Mouse (Mus musculus): ENCODE data around the gene Pkp1. TPM values are rescaled to one million over a fixed set of nuclear protein-coding genes. Genes with fewer than 3 reads are reported as not detected.

The Pkp1 gene
- polyA plus RNA-seq, 1 experiment from 2014 or later = 0.04 TPM

DNA sequence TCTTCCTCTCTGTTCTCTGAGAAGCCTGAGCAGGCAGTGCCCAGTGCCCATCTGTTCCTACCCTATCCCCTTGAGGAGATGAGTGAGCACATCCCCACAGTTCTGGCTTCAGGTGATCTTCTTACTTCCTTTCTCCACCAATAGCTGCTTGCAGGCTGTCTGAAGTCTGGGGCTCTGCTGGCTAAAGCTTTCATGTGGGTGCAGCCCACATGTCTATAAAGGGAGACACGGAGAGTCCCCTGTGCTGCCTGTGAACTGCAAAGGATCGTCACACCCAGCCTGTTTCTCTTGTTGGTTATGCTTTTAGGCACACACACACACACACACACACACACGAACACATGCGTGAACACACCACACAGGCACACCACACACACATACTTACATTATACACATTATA, 46.0 kb downstream of the Pkp1 start:
- no peak for ATAC-seq (ENCODE audit: insufficient number of reproducible peaks, low FRiP score)
- Histone ChIP-seq H3K27me3 (replicated peaks) (peaks cover 19% of the 10 kb centered on the region), H3K27ac (ENCODE audit: poor library complexity, severe bottlenecking) (no peak overlapping the region), H3K9me3 (replicated peaks) (no peaks in the 10 kb centered on the region), H3K4me3 (no peak overlapping the region), H3K36me3 (no peaks in the 10 kb centered on the region), H3K9ac (no peak overlapping the region), H3K4me2 (no peak overlapping the region), H3K4me1 (replicated peaks) (no peaks in the 10 kb centered on the region)
- 81% methylated on average over 4 of the region's 4 CpGs for WGBS

DNA sequence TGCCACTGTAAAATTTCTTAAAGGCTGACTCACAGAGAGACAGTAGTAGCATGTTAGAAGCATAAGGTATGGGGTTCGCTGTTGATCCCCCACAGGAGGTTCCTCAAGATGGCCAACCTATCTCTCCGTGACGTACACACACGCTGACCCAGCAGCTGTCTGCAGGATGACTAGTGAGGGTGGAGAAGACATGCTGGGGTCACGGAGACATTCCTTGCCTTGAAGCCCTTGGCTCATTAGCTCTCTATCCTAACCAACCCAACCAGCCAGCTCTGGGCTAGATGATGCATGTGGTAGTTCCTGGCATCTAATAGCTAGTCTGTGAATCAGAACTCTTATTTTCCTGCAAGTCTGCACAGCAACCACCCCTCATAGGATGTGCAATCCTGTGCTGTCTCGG, 50.4 kb downstream of the Pkp1 start:
- 79% methylated on average over 6 of the region's 6 CpGs for WGBS
- no peak overlapping the region for H3K27ac ChIP-seq (ENCODE audit: poor library complexity, severe bottlenecking)

DNA sequence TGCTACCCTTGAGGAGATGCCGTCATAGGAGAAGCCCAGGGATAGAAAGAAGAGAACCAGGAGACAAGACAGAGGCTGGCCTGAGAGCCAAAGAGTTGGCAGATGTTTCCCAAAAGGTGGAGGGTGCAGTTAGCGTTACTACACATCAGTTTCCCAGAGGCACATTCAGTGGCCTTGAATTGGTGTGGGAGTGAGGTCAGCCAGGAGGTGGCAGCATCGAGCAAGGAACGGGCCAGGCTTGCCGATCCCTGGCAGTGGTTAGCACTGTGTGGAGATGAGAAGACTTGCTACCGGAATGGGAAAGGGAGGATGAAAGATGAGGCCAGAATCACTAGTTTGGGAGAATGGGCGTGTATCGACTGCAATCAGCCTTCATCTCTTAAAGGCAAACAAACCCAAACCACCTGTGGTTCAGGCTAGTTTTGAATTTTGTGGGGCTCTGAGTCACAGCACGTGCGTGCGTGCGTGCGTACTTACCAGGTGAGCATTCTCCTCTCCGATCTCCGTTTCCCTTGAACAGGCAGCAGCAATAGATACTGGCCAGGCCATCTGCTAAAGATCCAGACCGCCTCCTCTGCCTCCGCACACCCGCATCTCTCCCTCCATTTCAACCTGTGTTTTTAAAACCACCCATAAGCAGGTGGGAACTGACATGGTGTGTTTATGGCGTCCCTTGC, 53.4 kb downstream of the Pkp1 start:
- Histone ChIP-seq H3K27me3 (replicated peaks) (peaks cover 14% of the 10 kb centered on the region), H3K4me1 (replicated peaks) (peaks cover 31% of the 10 kb centered on the region), H3K4me2 (no peak overlapping the region), H3K9ac (no peak overlapping the region), H3K9me3 (replicated peaks) (no peaks in the 10 kb centered on the region), H3K27ac (ENCODE audit: poor library complexity, severe bottlenecking) (no peak overlapping the region), H3K4me3 (no peak overlapping the region), H3K36me3 (no peaks in the 10 kb centered on the region)
- WGBS = 48% methylated on average over 19 of the region's 19 CpGs
- ATAC-seq (ENCODE audit: insufficient number of reproducible peaks, low FRiP score) = peak; percentile 55; the same call in 1 of the 2 replicates

More for the DNA sequence above, 50.4 kb downstream of the Pkp1 start:
- no peak overlapping the region for H3K9ac ChIP-seq
- H3K9me3 ChIP-seq (replicated peaks) = no peaks in the 10 kb centered on the region
- no peaks in the 10 kb centered on the region for H3K36me3 ChIP-seq
- no peak overlapping the region for H3K4me2 ChIP-seq
- H3K4me1 ChIP-seq (replicated peaks) = peaks cover 4% of the 10 kb centered on the region; the same call in 1 of the 2 replicates
- H3K4me3 ChIP-seq = no peak overlapping the region
- H3K27me3 ChIP-seq (replicated peaks) = peaks cover 23% of the 10 kb centered on the region
- no peak for ATAC-seq (ENCODE audit: insufficient number of reproducible peaks, low FRiP score)

DNA sequence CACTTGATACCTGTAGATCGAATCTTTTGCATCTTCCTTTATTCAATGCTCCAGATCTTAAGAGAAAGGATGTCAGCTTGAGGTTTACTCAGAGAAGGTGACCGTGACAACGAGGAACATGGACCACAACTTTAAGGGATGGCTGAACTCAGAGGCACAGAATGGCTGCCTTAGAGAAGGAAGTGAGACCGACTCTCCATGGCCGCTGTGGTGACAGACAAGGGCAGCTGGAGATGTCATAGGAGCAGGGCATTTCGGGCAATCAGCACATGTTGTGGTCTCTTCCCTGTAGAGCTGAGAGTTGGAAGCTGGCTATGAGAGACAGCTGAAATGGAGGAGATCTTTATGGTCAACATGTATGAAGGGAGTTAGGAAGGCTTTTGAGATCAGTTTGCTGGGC, 54.2 kb downstream of the Pkp1 start:
- Histone ChIP-seq H3K9me3 (replicated peaks) (no peaks in the 10 kb centered on the region), H3K4me1 (replicated peaks) (peaks cover 31% of the 10 kb centered on the region), H3K4me3 (no peak overlapping the region), H3K9ac (no peak overlapping the region), H3K27me3 (replicated peaks) (peaks cover 13% of the 10 kb centered on the region), H3K27ac (ENCODE audit: poor library complexity, severe bottlenecking) (no peak overlapping the region), H3K36me3 (no peaks in the 10 kb centered on the region), H3K4me2 (no peak overlapping the region)
- 79% methylated on average over 6 of the region's 6 CpGs for WGBS
- ATAC-seq (ENCODE audit: insufficient number of reproducible peaks, low FRiP score) = no peak

DNA sequence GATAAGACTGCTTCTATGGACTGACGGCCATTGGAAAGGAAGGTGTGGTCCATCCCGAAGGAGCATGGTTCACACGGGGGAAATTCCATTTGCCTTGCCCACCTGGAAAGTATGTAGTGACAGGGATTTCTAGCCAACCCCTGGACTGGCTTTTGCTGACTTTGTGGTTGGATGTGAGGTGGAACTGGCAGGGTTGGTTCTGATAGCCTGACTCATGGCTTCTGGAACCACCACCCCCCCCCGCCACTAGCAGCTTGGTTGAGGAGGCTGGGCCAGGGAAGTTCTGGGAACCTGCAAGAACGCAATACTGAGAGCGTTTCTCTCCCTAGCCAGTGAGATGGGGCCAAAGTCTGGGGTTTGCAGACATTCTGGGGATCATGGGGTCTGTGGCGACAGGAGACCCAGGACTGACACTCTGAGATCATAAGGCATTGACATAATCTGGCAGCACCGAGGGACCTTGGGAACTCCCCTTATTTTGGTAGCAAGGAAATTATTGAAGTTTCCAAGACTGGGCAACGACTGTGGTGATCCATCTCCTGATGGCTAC, 55.1 kb downstream of the Pkp1 start:
- H3K4me3 ChIP-seq = no peak overlapping the region
- no peak overlapping the region for H3K9ac ChIP-seq
- no peaks in the 10 kb centered on the region for H3K9me3 ChIP-seq (replicated peaks)
- WGBS = 65% methylated on average over 9 of the region's 9 CpGs
- peaks cover 31% of the 10 kb centered on the region for H3K4me1 ChIP-seq (replicated peaks)
- no peak for ATAC-seq (ENCODE audit: insufficient number of reproducible peaks, low FRiP score)
- no peak overlapping the region for H3K27ac ChIP-seq (ENCODE audit: poor library complexity, severe bottlenecking)
- no peaks in the 10 kb centered on the region for H3K36me3 ChIP-seq
- no peak overlapping the region for H3K4me2 ChIP-seq
- peaks cover 13% of the 10 kb centered on the region for H3K27me3 ChIP-seq (replicated peaks)

DNA sequence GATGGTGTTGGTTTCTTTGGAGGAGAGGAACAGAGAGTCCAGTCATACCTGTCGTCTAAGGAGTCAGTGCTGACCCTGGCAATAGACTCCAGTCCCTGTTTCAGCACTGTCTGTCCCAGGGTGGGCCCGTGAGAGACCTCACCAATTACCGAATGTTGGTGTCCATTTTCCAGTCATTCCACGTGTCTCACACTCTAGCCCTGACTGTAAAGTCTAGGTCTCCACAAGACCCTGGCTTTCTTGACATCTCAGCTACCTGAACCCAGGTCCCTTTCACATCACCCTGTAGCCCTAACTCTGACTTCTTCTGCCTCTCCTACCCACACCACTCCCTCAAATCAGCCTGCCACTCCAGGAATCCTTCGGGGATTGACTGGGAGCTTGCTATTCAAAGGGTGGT, 56.4 kb downstream of the Pkp1 start:
- Histone ChIP-seq H3K9ac (no peak overlapping the region), H3K9me3 (replicated peaks) (no peaks in the 10 kb centered on the region), H3K4me1 (replicated peaks) (peaks cover 31% of the 10 kb centered on the region), H3K27me3 (replicated peaks) (peaks cover 13% of the 10 kb centered on the region), H3K4me3 (no peak overlapping the region), H3K4me2 (no peak overlapping the region), H3K36me3 (no peaks in the 10 kb centered on the region), H3K27ac (ENCODE audit: poor library complexity, severe bottlenecking) (peak overlapping the region; percentile 67)
- WGBS = 73% methylated on average over 5 of the region's 5 CpGs
- ATAC-seq (ENCODE audit: insufficient number of reproducible peaks, low FRiP score) = no peak

DNA sequence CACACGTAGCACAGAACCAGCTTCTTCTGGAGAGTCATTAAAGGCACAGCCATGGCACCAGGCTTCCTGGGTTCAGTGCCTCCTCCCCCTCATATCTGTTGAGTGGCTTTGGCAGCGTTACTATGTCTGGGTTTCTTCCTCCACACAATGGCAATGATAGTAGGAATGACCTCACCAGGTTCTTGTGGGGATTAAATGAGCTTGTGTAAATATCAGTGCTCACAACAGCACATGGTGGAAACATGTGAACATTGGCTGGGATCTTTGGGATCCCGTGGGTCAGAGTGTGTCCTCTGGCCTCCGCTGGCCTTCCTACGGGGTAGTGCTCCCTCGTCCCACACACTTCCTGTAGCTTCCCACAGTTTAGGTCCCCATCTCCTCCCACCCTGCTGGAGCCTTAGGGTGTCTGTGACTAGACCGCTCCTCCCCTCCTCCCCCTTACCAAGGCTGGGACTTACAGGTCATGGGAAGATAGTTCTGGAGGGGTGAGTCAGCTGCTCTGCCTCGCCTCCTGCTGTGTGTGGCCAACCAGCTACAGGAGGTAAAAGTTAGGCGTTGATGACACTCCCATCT, 56.9 kb downstream of the Pkp1 start:
- ATAC-seq (ENCODE audit: insufficient number of reproducible peaks, low FRiP score) = peak; percentile 65
- no peak overlapping the region for H3K4me2 ChIP-seq

DNA sequence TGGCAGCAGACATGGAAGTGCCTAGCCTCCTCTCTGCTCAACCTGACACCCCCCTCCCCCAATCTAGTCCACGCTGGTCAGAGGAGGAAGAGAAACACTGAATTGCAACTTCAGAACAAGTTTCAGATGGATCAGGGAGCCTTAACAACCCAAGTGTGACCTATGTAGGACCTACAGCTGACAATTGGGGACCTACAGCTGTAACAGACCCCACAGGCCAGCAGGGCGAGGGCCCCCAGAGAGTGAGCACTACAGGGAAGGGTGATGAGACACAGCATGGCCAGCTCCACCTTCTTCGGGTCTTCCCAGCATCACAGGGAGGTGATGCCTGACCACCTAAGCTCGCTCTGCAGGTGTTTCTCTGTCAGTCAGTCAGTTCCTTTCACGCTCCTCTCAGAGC, 57.9 kb downstream of the Pkp1 start:
- Histone ChIP-seq H3K36me3 (no peaks in the 10 kb centered on the region), H3K4me1 (replicated peaks) (peaks cover 42% of the 10 kb centered on the region), H3K4me3 (no peak overlapping the region), H3K4me2 (no peak overlapping the region), H3K27ac (ENCODE audit: poor library complexity, severe bottlenecking) (peak overlapping the region; percentile 67), H3K9me3 (replicated peaks) (no peaks in the 10 kb centered on the region), H3K9ac (no peak overlapping the region), H3K27me3 (replicated peaks) (peaks cover 3% of the 10 kb centered on the region; the same call in 1 of the 2 replicates)
- ATAC-seq (ENCODE audit: insufficient number of reproducible peaks, low FRiP score) = no peak
- WGBS = 77% methylated on average over 5 of the region's 5 CpGs

More for the DNA sequence above, 56.9 kb downstream of the Pkp1 start:
- peak overlapping the region; percentile 67 for H3K27ac ChIP-seq (ENCODE audit: poor library complexity, severe bottlenecking)
- no peaks in the 10 kb centered on the region for H3K9me3 ChIP-seq (replicated peaks)
- H3K4me1 ChIP-seq (replicated peaks) = peaks cover 34% of the 10 kb centered on the region
- 37% methylated on average over 9 of the region's 9 CpGs for WGBS
- H3K36me3 ChIP-seq = no peaks in the 10 kb centered on the region
- H3K4me3 ChIP-seq = no peak overlapping the region
- H3K9ac ChIP-seq = no peak overlapping the region
- peaks cover 13% of the 10 kb centered on the region for H3K27me3 ChIP-seq (replicated peaks)

DNA sequence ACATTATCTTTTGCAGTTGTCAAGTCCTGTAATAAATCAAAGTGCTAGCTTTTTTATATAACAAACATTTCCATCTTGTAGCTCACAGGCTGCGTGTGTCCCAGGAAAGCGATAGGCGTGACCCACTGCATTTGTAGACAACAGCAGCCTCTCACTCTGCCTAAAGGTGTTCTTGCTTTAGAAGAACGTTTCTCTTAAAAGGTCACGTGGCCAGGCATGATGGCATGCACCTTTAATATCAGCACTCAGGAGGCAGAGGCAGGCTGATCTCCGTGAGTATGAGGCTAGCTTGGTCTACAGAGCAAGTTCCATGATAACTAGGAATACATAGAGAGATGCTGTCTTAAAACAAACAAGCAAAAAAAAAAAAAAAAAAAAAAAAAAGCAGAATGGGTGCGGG, 60.5 kb downstream of the Pkp1 start:
- H3K36me3 ChIP-seq = no peaks in the 10 kb centered on the region
- H3K9ac ChIP-seq = no peak overlapping the region
- no peaks in the 10 kb centered on the region for H3K9me3 ChIP-seq (replicated peaks)
- no peaks in the 10 kb centered on the region for H3K27me3 ChIP-seq (replicated peaks)
- H3K4me1 ChIP-seq (replicated peaks) = peaks cover 41% of the 10 kb centered on the region
- H3K4me3 ChIP-seq = no peak overlapping the region
- H3K4me2 ChIP-seq = no peak overlapping the region
- no peak overlapping the region for H3K27ac ChIP-seq (ENCODE audit: poor library complexity, severe bottlenecking)
- no peak for ATAC-seq (ENCODE audit: insufficient number of reproducible peaks, low FRiP score)
- 88% methylated on average over 7 of the region's 7 CpGs for WGBS

DNA sequence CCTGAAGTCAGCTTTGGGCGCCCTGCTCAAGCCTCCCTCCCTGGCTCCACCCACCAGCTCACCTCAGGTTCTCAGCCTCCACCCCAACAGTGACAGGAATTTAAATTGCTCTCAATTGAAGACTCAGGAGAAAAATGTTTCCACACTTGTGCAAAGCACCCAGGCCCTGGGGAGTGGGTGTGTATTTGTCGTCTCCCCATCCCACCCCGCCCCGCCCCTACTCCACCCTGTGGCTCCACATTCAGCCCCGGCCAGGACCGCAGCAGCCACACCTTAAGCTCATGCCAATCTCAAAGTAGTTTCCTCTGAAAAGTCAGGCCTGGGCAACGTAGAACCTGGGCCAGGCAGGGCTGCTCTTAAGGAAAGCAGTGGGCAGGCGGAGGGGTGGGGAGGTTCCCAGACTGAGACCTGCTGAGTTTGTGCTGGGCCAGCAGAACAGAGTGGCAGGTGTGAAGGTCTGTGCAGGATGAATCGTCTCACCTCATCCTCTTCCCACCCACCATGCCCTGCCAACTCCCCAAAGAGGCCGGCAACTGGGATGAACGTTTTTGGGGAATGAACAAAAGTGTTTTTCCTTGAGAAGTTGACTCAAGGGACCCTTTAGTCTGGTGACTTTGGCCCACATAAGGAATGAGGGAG, 61.8 kb downstream of the Pkp1 start:
- WGBS = 59% methylated on average over 11 of the region's 11 CpGs
- H3K27ac ChIP-seq (ENCODE audit: poor library complexity, severe bottlenecking) = no peak overlapping the region
- peaks cover 41% of the 10 kb centered on the region for H3K4me1 ChIP-seq (replicated peaks)
- no peak overlapping the region for H3K4me2 ChIP-seq
- no peaks in the 10 kb centered on the region for H3K27me3 ChIP-seq (replicated peaks)
- ATAC-seq (ENCODE audit: insufficient number of reproducible peaks, low FRiP score) = no peak
- peaks cover 12% of the 10 kb centered on the region for H3K36me3 ChIP-seq
- H3K9ac ChIP-seq = no peak overlapping the region
- H3K9me3 ChIP-seq (replicated peaks) = no peaks in the 10 kb centered on the region
- H3K4me3 ChIP-seq = no peak overlapping the region

DNA sequence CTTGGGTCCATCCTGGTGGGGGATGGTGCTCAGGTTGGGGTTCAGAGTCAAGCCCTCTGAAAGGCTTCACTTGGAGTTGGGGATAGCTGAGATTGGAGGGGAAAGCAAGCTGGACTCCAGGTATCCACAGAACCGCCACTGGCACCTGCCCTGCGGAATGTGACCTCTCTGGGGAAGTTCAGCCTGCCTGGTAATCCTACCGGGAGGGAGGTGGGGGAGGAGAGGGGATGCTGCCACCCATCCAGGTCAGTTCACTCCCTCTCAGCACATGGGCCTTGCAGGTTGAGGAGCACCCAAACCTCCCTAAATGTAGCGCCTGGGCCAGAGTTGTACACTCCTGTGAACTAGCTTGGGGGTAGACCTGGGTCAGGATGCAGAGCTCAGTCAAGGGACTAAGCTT, 62.9 kb downstream of the Pkp1 start:
- H3K9me3 ChIP-seq (replicated peaks) = no peaks in the 10 kb centered on the region
- peaks cover 41% of the 10 kb centered on the region for H3K4me1 ChIP-seq (replicated peaks)
- H3K9ac ChIP-seq = no peak overlapping the region
- H3K27ac ChIP-seq (ENCODE audit: poor library complexity, severe bottlenecking) = no peak overlapping the region
- H3K4me2 ChIP-seq = no peak overlapping the region
- 53% methylated on average over 4 of the region's 4 CpGs for WGBS
- H3K27me3 ChIP-seq (replicated peaks) = no peaks in the 10 kb centered on the region
- H3K36me3 ChIP-seq = peaks cover 23% of the 10 kb centered on the region
- no peak overlapping the region for H3K4me3 ChIP-seq
- no peak for ATAC-seq (ENCODE audit: insufficient number of reproducible peaks, low FRiP score)
